Mouse (Mus musculus): Measurements from ENCODE around the gene Kmt2b. TPM values are rescaled to one million over a fixed set of nuclear protein-coding genes. Genes with fewer than 3 reads are reported as not detected.

Kmt2b gene
- polyA plus RNA-seq, 1 experiment: 12.9 TPM

DNA sequence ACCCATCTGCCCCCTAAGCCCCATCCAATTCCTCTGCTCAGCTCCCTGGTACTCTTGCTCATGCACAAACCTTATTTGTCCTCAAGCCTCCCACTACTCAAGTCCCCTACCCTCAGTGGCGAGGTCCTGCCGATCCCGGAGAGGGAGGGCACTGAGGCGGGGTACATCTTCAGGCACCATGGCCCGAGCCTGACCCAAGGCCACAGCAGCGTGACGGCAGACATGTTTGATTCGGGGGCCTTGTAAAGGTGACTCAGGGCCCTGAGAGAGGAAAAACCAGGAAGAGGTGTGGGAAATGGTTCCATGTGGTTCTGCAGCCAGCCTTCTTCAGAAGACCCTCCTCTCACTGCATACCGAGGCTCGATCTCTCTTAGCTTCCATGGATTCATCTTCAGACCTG lies 4.2 kb downstream of the Kmt2b start:
- H3K4me3 ChIP-seq: no peak overlapping the region
- H3K4me2 ChIP-seq (ENCODE audit: low read depth): no peak overlapping the region
- H3K79me2 ChIP-seq (ENCODE audit: control insufficient read depth, insufficient read depth): peaks cover 26% of the 10 kb centered on the region
- no peak overlapping the region for H3ac ChIP-seq (ENCODE audit: control insufficient read depth, insufficient read length)
- peaks cover 20% of the 10 kb centered on the region for H3K36me3 ChIP-seq (ENCODE audit: control insufficient read depth, insufficient read depth)
- TF ChIP-seq SRF (IDR thresholded peaks at IDR 0.05; ENCODE audit: control insufficient read depth, insufficient read length, low read depth) (no peak), POLR2A (IDR thresholded peaks at IDR 0.05; ENCODE audit: insufficient read length, low read depth) (no peak), POLR2AphosphoS2 (IDR thresholded peaks at IDR 0.05; ENCODE audit: insufficient read length, low read depth) (no peak), REST (IDR thresholded peaks at IDR 0.05; ENCODE audit: insufficient read depth, insufficient read length) (no peak), TCF12 (IDR thresholded peaks at IDR 0.05; ENCODE audit: insufficient read depth, poor library complexity, severe bottlenecking) (no peak), CEBPB (IDR thresholded peaks at IDR 0.05; ENCODE audit: insufficient read depth, poor library complexity, severe bottlenecking) (no peak), MYOG (IDR thresholded peaks at IDR 0.05; ENCODE audit: control insufficient read depth in 1 of 3, insufficient read depth in 1 of 3, insufficient read length in 2 of 3, low read depth in 2 of 3) (no peak), E2F4 (IDR thresholded peaks at IDR 0.05; ENCODE audit: insufficient read depth) (no peak), TCF3 (IDR thresholded peaks at IDR 0.05; ENCODE audit: insufficient read length, low read depth) (no peak), USF1 (IDR thresholded peaks at IDR 0.05; ENCODE audit: low read depth) (no peak), MAX (IDR thresholded peaks at IDR 0.05; ENCODE audit: low read depth) (no peak), MYOD1 (IDR thresholded peaks at IDR 0.05; ENCODE audit: control insufficient read depth in 1 of 3, insufficient read length in 2 of 3, low read depth in 2 of 3) (no peak)
- no peaks in the 10 kb centered on the region for H3K27me3 ChIP-seq (ENCODE audit: control insufficient read depth, insufficient read depth, insufficient read length)

DNA sequence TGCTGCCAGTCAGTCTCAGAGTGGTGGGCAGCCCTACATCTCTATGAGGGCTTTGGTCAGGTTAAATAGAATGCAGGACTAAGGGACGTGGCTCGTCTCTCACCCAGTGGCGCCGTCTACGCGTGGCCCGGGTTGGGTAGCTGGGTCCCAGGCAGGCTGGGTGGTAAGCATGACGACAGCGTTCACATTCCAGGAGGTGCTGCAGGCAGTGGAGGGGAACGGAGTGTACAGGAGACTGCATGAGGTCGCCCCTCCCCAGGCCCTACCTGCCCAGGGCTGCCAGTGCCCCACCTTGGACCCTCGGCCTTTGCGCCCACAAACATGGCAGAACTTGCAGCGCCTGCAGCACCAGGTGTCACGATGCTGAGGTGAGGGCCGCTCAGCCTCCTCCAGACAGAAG lies 7.0 kb downstream of the Kmt2b start:
- no peak overlapping the region for H3ac ChIP-seq (ENCODE audit: control insufficient read depth, insufficient read length)
- H3K4me3 ChIP-seq: no peak overlapping the region
- peaks cover 41% of the 10 kb centered on the region for H3K36me3 ChIP-seq (ENCODE audit: control insufficient read depth, insufficient read depth)
- TF ChIP-seq MYOG (IDR thresholded peaks at IDR 0.05; ENCODE audit: control insufficient read depth in 1 of 3, insufficient read depth in 1 of 3, insufficient read length in 2 of 3, low read depth in 2 of 3) (no peak), POLR2A (IDR thresholded peaks at IDR 0.05; ENCODE audit: insufficient read length, low read depth) (no peak), USF1 (IDR thresholded peaks at IDR 0.05; ENCODE audit: low read depth) (no peak), TCF3 (IDR thresholded peaks at IDR 0.05; ENCODE audit: insufficient read length, low read depth) (no peak), POLR2AphosphoS2 (IDR thresholded peaks at IDR 0.05; ENCODE audit: insufficient read length, low read depth) (no peak), E2F4 (IDR thresholded peaks at IDR 0.05; ENCODE audit: insufficient read depth) (no peak), TCF12 (IDR thresholded peaks at IDR 0.05; ENCODE audit: insufficient read depth, poor library complexity, severe bottlenecking) (no peak), SRF (IDR thresholded peaks at IDR 0.05; ENCODE audit: control insufficient read depth, insufficient read length, low read depth) (no peak), CEBPB (IDR thresholded peaks at IDR 0.05; ENCODE audit: insufficient read depth, poor library complexity, severe bottlenecking) (no peak)
- no peak overlapping the region for H3K4me2 ChIP-seq (ENCODE audit: low read depth)
- H3K79me2 ChIP-seq (ENCODE audit: control insufficient read depth, insufficient read depth): peaks cover 9% of the 10 kb centered on the region
- no peaks in the 10 kb centered on the region for H3K27me3 ChIP-seq (ENCODE audit: control insufficient read depth, insufficient read depth, insufficient read length)

- Histone ChIP-seq H3K79me2 (ENCODE audit: control insufficient read depth, insufficient read depth) (no peaks in the 10 kb centered on the region), H3ac (ENCODE audit: control insufficient read depth, insufficient read length) (no peak overlapping the region), H3K4me2 (ENCODE audit: low read depth) (no peak overlapping the region), H3K4me3 (no peak overlapping the region), H3K27me3 (ENCODE audit: control insufficient read depth, insufficient read depth, insufficient read length) (no peaks in the 10 kb centered on the region), H3K36me3 (ENCODE audit: control insufficient read depth, insufficient read depth) (peaks cover 45% of the 10 kb centered on the region)
- TF ChIP-seq MAX (IDR thresholded peaks at IDR 0.05; ENCODE audit: low read depth): no peak
- TF ChIP-seq MYOG (IDR thresholded peaks at IDR 0.05; ENCODE audit: control insufficient read depth in 1 of 3, insufficient read depth in 1 of 3, insufficient read length in 2 of 3, low read depth in 2 of 3): no peak
- TF ChIP-seq TCF3 (IDR thresholded peaks at IDR 0.05; ENCODE audit: insufficient read length, low read depth): no peak
- TF ChIP-seq POLR2A (IDR thresholded peaks at IDR 0.05; ENCODE audit: insufficient read length, low read depth): no peak
- TF ChIP-seq CEBPB (IDR thresholded peaks at IDR 0.05; ENCODE audit: insufficient read depth, poor library complexity, severe bottlenecking): no peak
These were observed 8.6 kb downstream of the Kmt2b start for GRCm38 (mm10) chr7:30579950-30580349.

DNA sequence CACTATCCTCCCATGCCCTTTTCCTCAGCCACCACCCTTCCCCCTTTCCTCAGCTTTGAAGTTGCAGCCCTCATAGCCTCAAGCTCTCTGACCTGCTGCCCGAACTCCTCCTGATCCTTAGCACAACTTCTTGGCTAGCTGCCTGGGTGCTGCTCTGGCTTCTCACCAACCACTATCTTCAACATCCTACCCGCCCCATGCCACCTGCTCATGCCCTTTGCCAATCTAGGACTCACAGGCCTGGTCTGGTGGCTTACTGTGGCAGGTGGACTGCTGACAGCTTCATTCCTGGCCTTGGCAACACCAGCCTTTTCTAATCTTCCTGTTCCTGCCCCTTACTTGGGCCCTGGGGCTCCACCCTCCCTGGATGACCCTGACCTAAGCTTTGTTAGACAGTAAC lies 15.6 kb downstream of the Kmt2b start:
- H3K27me3 ChIP-seq (ENCODE audit: control insufficient read depth, insufficient read depth, insufficient read length): no peaks in the 10 kb centered on the region
- H3K4me2 ChIP-seq (ENCODE audit: low read depth): no peak overlapping the region
- H3ac ChIP-seq (ENCODE audit: control insufficient read depth, insufficient read length): no peak overlapping the region
- H3K79me2 ChIP-seq (ENCODE audit: control insufficient read depth, insufficient read depth): no peaks in the 10 kb centered on the region
- TF ChIP-seq MAX (IDR thresholded peaks at IDR 0.05; ENCODE audit: low read depth) (no peak), POLR2A (IDR thresholded peaks at IDR 0.05; ENCODE audit: insufficient read length, low read depth) (no peak), USF1 (IDR thresholded peaks at IDR 0.05; ENCODE audit: low read depth) (no peak), MYOG (IDR thresholded peaks at IDR 0.05; ENCODE audit: control insufficient read depth in 1 of 3, insufficient read depth in 1 of 3, insufficient read length in 2 of 3, low read depth in 2 of 3) (peak; percentile 14 to 93 (median 61)), POLR2AphosphoS2 (IDR thresholded peaks at IDR 0.05; ENCODE audit: insufficient read length, low read depth) (no peak), CEBPB (IDR thresholded peaks at IDR 0.05; ENCODE audit: insufficient read depth, poor library complexity, severe bottlenecking) (no peak), TCF3 (IDR thresholded peaks at IDR 0.05; ENCODE audit: insufficient read length, low read depth) (peak; percentile 36), TCF12 (IDR thresholded peaks at IDR 0.05; ENCODE audit: insufficient read depth, poor library complexity, severe bottlenecking) (peak; percentile 30), MYOD1 (IDR thresholded peaks at IDR 0.05; ENCODE audit: control insufficient read depth in 1 of 3, insufficient read length in 2 of 3, low read depth in 2 of 3) (peak; percentile 68 to 93 (median 87)), E2F4 (IDR thresholded peaks at IDR 0.05; ENCODE audit: insufficient read depth) (no peak), REST (IDR thresholded peaks at IDR 0.05; ENCODE audit: insufficient read depth, insufficient read length) (no peak), SRF (IDR thresholded peaks at IDR 0.05; ENCODE audit: control insufficient read depth, insufficient read length, low read depth) (no peak)
- H3K4me3 ChIP-seq: no peak overlapping the region
- H3K36me3 ChIP-seq (ENCODE audit: control insufficient read depth, insufficient read depth): peaks cover 32% of the 10 kb centered on the region

- Histone ChIP-seq H3K27me3 (ENCODE audit: control insufficient read depth, insufficient read depth, insufficient read length) (no peaks in the 10 kb centered on the region), H3K79me2 (ENCODE audit: control insufficient read depth, insufficient read depth) (no peaks in the 10 kb centered on the region), H3K4me2 (ENCODE audit: low read depth) (no peak overlapping the region), H3ac (ENCODE audit: control insufficient read depth, insufficient read length) (no peak overlapping the region), H3K4me3 (no peak overlapping the region), H3K36me3 (ENCODE audit: control insufficient read depth, insufficient read depth) (peaks cover 30% of the 10 kb centered on the region)
- TF ChIP-seq CEBPB (IDR thresholded peaks at IDR 0.05; ENCODE audit: insufficient read depth, poor library complexity, severe bottlenecking) (no peak), REST (IDR thresholded peaks at IDR 0.05; ENCODE audit: insufficient read depth, insufficient read length) (no peak), SRF (IDR thresholded peaks at IDR 0.05; ENCODE audit: control insufficient read depth, insufficient read length, low read depth) (no peak), USF1 (IDR thresholded peaks at IDR 0.05; ENCODE audit: low read depth) (no peak), POLR2A (IDR thresholded peaks at IDR 0.05; ENCODE audit: insufficient read length, low read depth) (no peak), MYOG (IDR thresholded peaks at IDR 0.05; ENCODE audit: control insufficient read depth in 1 of 3, insufficient read depth in 1 of 3, insufficient read length in 2 of 3, low read depth in 2 of 3) (no peak), MAX (IDR thresholded peaks at IDR 0.05; ENCODE audit: low read depth) (no peak), E2F4 (IDR thresholded peaks at IDR 0.05; ENCODE audit: insufficient read depth) (no peak), TCF12 (IDR thresholded peaks at IDR 0.05; ENCODE audit: insufficient read depth, poor library complexity, severe bottlenecking) (no peak), POLR2AphosphoS2 (IDR thresholded peaks at IDR 0.05; ENCODE audit: insufficient read length, low read depth) (no peak), MYOD1 (IDR thresholded peaks at IDR 0.05; ENCODE audit: control insufficient read depth in 1 of 3, insufficient read length in 2 of 3, low read depth in 2 of 3) (no peak), TCF3 (IDR thresholded peaks at IDR 0.05; ENCODE audit: insufficient read length, low read depth) (no peak)
These were observed 16.1 kb downstream of the Kmt2b start for GRCm38 (mm10) chr7:30572389-30572788.
